Mouse (Mus musculus) adrenal gland, postnatal 0 days (tissue): ENCODE results near the gene Gm21366. TPM values are rescaled to one million over a fixed set of nuclear protein-coding genes. Genes with fewer than 3 reads are reported as not detected.

Experiments used
- polyA plus RNA-seq: library from polyadenylated mRNA; unstranded; fragments of >200 nt; fragmentation: Nextera tagmentation; extraction: Ambion mirVana; gene quantifications from 2 replicates; pipeline ENCODE4 v1.2.1, GENCODE M21; 2015

Gene Gm21366
- not detected in 2 replicates for polyA plus RNA-seq

GRCm38 (mm10) chrY:22861156-22861555, at the start of gene Gm21366:
Gene Gm21366, minus strand, starts transcription at chrY:22861256.

